Mouse (Mus musculus) cerebellum, adult 11 months (tissue): ENCODE data around the gene Fads3.
A peak's percentile ranks its signal among the peaks of the same experiment; 100 is the strongest.

Source experiments
- DNase-seq: peaks from one replicate; pipeline ENCODE4 v3.0.0; 2022

The Fads3 gene

GRCm38 (mm10) chr19:10041388-10042148, at the start of gene Fads3:
TSS of gene Fads3 (plus strand) at chr19:10041569.
- peak; percentile 80 for DNase-seq

- no peak for DNase-seq
These were observed 49.1 kb upstream of the Fads3 start for GRCm38 (mm10) chr19:9992011-9992958.

GRCm38 (mm10) chr19:9993036-9993656, 48.2 kb upstream of the Fads3 start:
- peak; percentile 80 for DNase-seq

GRCm38 (mm10) chr19:9997204-9998062, 43.9 kb upstream of the Fads3 start:
- no peak for DNase-seq

- DNase-seq, result no peak
These were observed 43.3 kb upstream of the Fads3 start for GRCm38 (mm10) chr19:9998063-9998416.

- DNase-seq, result no peak
These were observed 42.5 kb upstream of the Fads3 start for GRCm38 (mm10) chr19:9998736-9999486.

GRCm38 (mm10) chr19:10000330-10000729, 41.0 kb upstream of the Fads3 start:
- DNase-seq, result no peak

GRCm38 (mm10) chr19:10001206-10001969, 40.0 kb upstream of the Fads3 start, which contains the start of the genes Best1 and Rab3il1:
TSS of gene Best1 (minus strand) at chr19:10001633.
TSS of gene Rab3il1 (plus strand) at chr19:10001669.
- no peak for DNase-seq

- no peak for DNase-seq
These were observed 37.7 kb upstream of the Fads3 start for GRCm38 (mm10) chr19:10003696-10004095.

GRCm38 (mm10) chr19:10011408-10011807, 30.0 kb upstream of the Fads3 start:
- no peak for DNase-seq

- no peak for DNase-seq
These were observed 28.5 kb upstream of the Fads3 start for GRCm38 (mm10) chr19:10012827-10013278.

- no peak for DNase-seq
These were observed 28.0 kb upstream of the Fads3 start for GRCm38 (mm10) chr19:10013348-10013747.

GRCm38 (mm10) chr19:10013913-10014312, 27.5 kb upstream of the Fads3 start:
- no peak for DNase-seq

GRCm38 (mm10) chr19:10014824-10015223, 26.5 kb upstream of the Fads3 start:
- DNase-seq, result no peak

GRCm38 (mm10) chr19:10015442-10015841, 25.9 kb upstream of the Fads3 start:
- no peak for DNase-seq

GRCm38 (mm10) chr19:10016151-10016550, 25.2 kb upstream of the Fads3 start:
- no peak for DNase-seq

- peak; percentile 72 for DNase-seq
These were observed 23.5 kb upstream of the Fads3 start for GRCm38 (mm10) chr19:10017637-10018526.

GRCm38 (mm10) chr19:10018527-10018818, 22.9 kb upstream of the Fads3 start:
- DNase-seq, result no peak

- no peak for DNase-seq
These were observed 22.1 kb upstream of the Fads3 start for GRCm38 (mm10) chr19:10019214-10019760.
